9 mouse cellular contexts compared by ENCODE assay signal in the genomic region with DNA sequence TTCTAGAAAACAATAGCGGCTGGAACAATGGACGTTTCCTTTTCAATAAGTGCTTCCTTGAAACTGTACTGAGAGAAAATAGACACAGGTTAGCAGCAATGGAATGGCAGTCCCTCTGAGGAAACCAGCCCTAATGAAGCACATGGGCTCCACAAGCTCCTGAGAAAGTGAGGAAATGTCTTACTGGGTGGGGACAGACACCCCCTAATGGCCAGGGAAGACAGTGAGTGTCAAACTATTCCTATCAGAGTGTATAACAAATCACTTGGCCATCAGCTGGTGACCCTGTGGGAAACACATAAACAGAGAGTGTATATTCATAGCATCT.
DNase-seq lines count a peak whose midpoint lies in the region; ATAC-seq and TF ChIP-seq lines count a peak whose summit lies in the region.
"Had no signal": no experiment of that assay in that cellular context is flagged by ENCODE, and none has a peak within 500 bp of the region (broad histone marks: within the 10 kb centered on the region; RNA-seq: fewer than 3 reads in every experiment).

No protein-coding gene starts in this region.

- TF ChIP-seq CTCF in forebrain, postnatal 0 days (IDR thresholded peaks at IDR 0.05; ENCODE audit: low read depth), result peak; percentile 46

- intact Hi-C loops in gastrocnemius, postnatal 14 days (cut with DNase I; ENCODE audit: low total_unique reads), result no loop called here

- no peaks in the 10 kb centered on the region for H3K36me3 ChIP-seq in forebrain, postnatal 0 days (ENCODE audit: insufficient read depth)
- no peaks in the 10 kb centered on the region for H3K36me3 ChIP-seq in midbrain, embryonic 12.5 days
- H3K36me3 ChIP-seq: embryonic facial prominence, embryonic 15.5 days had no signal

- H3K4me2 ChIP-seq in forebrain, postnatal 0 days (ENCODE audit: low read depth), result no peak overlapping the region
- no peak overlapping the region for H3K4me2 ChIP-seq in midbrain, embryonic 12.5 days (replicated peaks)
- H3K4me2 ChIP-seq: embryonic facial prominence, embryonic 15.5 days had no signal

- H3K9me3 ChIP-seq in forebrain, postnatal 0 days (ENCODE audit: low read length), result no peaks in the 10 kb centered on the region
- H3K9me3 ChIP-seq in midbrain, embryonic 12.5 days, result no peaks in the 10 kb centered on the region
- H3K9me3 ChIP-seq: embryonic facial prominence, embryonic 15.5 days had no signal

- no peak overlapping the region for H3K4me3 ChIP-seq in forebrain, postnatal 0 days (ENCODE audit: low read depth, low read length)
- H3K4me3 ChIP-seq in midbrain, embryonic 12.5 days, result no peak overlapping the region
- H3K4me3 ChIP-seq: embryonic facial prominence, embryonic 15.5 days had no signal

- 15% methylated on average over 2 of the region's 2 CpGs for WGBS in forebrain, postnatal 0 days
- 31% methylated on average over 2 of the region's 2 CpGs for WGBS in midbrain, embryonic 12.5 days

- no peak for ATAC-seq in forebrain, postnatal 0 days
- ATAC-seq in midbrain, embryonic 12.5 days (ENCODE audit: low FRiP score, low read depth), result peak; percentile 73

- no peak overlapping the region for H3K27ac ChIP-seq in forebrain, postnatal 0 days (ENCODE audit: low read depth, low read length)
- no peak overlapping the region for H3K27ac ChIP-seq in midbrain, embryonic 12.5 days (replicated peaks)
- H3K27ac ChIP-seq: embryonic facial prominence, embryonic 15.5 days had no signal

- no peak overlapping the region for H3K9ac ChIP-seq in forebrain, postnatal 0 days
- H3K9ac ChIP-seq in midbrain, embryonic 12.5 days (replicated peaks), result no peak overlapping the region
- H3K9ac ChIP-seq: embryonic facial prominence, embryonic 15.5 days had no signal

- peak; percentile 6 for DNase-seq in gastrocnemius, postnatal 14 days
- no peak for DNase-seq in gastrocnemius, postnatal 25 days
- no peak for DNase-seq in forebrain, postnatal 0 days
- peak; percentile 9 for DNase-seq in kidney, adult 11 months
- DNase-seq in layer of hippocampus, adult 11-12 months (ENCODE audit: low spot score), result no peak
- DNase-seq in thymus, postnatal 10 days (ENCODE audit: low spot score in 2 of 2), result no peak
- DNase-seq in cerebellum, postnatal 14 days, result no peak

- no peaks in the 10 kb centered on the region for H3K27me3 ChIP-seq in forebrain, postnatal 0 days (ENCODE audit: insufficient read depth, low read length)
- no peaks in the 10 kb centered on the region for H3K27me3 ChIP-seq in midbrain, embryonic 12.5 days
- H3K27me3 ChIP-seq: embryonic facial prominence, embryonic 15.5 days had no signal

- no peaks in the 10 kb centered on the region for H3K4me1 ChIP-seq in forebrain, postnatal 0 days (ENCODE audit: insufficient read depth)
- peaks cover 9% of the 10 kb centered on the region for H3K4me1 ChIP-seq in midbrain, embryonic 12.5 days
- H3K4me1 ChIP-seq: embryonic facial prominence, embryonic 15.5 days had no signal

Comparison
In these comparisons a context has a peak if more than half of its experiments do, and no peak if none do; other contexts are left out.
1. DNase-seq: peak in gastrocnemius, postnatal 14 days (single experiment) and kidney, adult 11 months (single experiment); none in gastrocnemius, postnatal 25 days (single experiment), forebrain, postnatal 0 days (single experiment), layer of hippocampus, adult 11-12 months (single experiment), thymus, postnatal 10 days (0 of 2) and cerebellum, postnatal 14 days (0 of 2).